Mouse (Mus musculus) layer of hippocampus, postnatal 10 days (tissue): ENCODE measurements around the gene Fbxl21. TPM values are rescaled to one million over a fixed set of nuclear protein-coding genes. Genes with fewer than 3 reads are reported as not detected.

Experiments used
- DNase-seq, 2 experiments: peaks; one replicate each; pipeline ENCODE4 v3.0.0; 2021; ENCODE audit warnings: low spot score in 2 of 2
- total RNA-seq, 2 experiments: library from RNA; stranded (reverse); gene quantifications; 2 replicates each; pipeline ENCODE4 v1.2.3; 2021

Fbxl21 gene
- total RNA-seq, 2 experiments from 2014 or later, result 3.6 to 5.5 TPM

GRCm38 (mm10) chr13:56529685-56530084, 7.4 kb downstream of the Fbxl21 start:
- no peak for DNase-seq

- DNase-seq, result no peak
These were observed 12.7 kb downstream of the Fbxl21 start for GRCm38 (mm10) chr13:56534931-56535330.

- DNase-seq, result no peak
These were observed 13.3 kb downstream of the Fbxl21 start for GRCm38 (mm10) chr13:56535570-56535969.

- DNase-seq, result no peak
These were observed 14.8 kb downstream of the Fbxl21 start for GRCm38 (mm10) chr13:56537026-56537425.

- DNase-seq, result peak; percentile 40 to 42
These were observed 17.6 kb downstream of the Fbxl21 start for GRCm38 (mm10) chr13:56539846-56540245.

GRCm38 (mm10) chr13:56543805-56544204, 21.5 kb downstream of the Fbxl21 start:
- DNase-seq, result no peak

GRCm38 (mm10) chr13:56544956-56545355, 22.7 kb downstream of the Fbxl21 start:
- DNase-seq, result no peak

- DNase-seq, result no peak
These were observed 26.1 kb downstream of the Fbxl21 start, which contains the start of gene Lect2 for GRCm38 (mm10) chr13:56548401-56548800. Gene Lect2 (minus strand): TSS chr13:56548502.

- DNase-seq, result no peak
These were observed 27.1 kb downstream of the Fbxl21 start for GRCm38 (mm10) chr13:56549364-56549763.

- DNase-seq, result no peak
These were observed 28.3 kb downstream of the Fbxl21 start for GRCm38 (mm10) chr13:56550574-56550973.

GRCm38 (mm10) chr13:56551661-56552060, 29.4 kb downstream of the Fbxl21 start:
- no peak for DNase-seq

GRCm38 (mm10) chr13:56553923-56554322, 31.7 kb downstream of the Fbxl21 start:
- no peak for DNase-seq

GRCm38 (mm10) chr13:56554409-56554808, 32.1 kb downstream of the Fbxl21 start:
- peak; percentile 24 to 37 for DNase-seq

GRCm38 (mm10) chr13:56555957-56556356, 33.7 kb downstream of the Fbxl21 start:
- DNase-seq, result peak; percentile 36 to 53

GRCm38 (mm10) chr13:56556701-56557100, 34.4 kb downstream of the Fbxl21 start:
- no peak for DNase-seq

- no peak for DNase-seq
These were observed 36.5 kb downstream of the Fbxl21 start for GRCm38 (mm10) chr13:56558811-56559210.

- DNase-seq, result no peak
These were observed 37.6 kb downstream of the Fbxl21 start for GRCm38 (mm10) chr13:56559841-56560370.

GRCm38 (mm10) chr13:56561129-56561528, 38.9 kb downstream of the Fbxl21 start:
- DNase-seq, result no peak

- peak; percentile 55 to 62 for DNase-seq
These were observed 40.8 kb downstream of the Fbxl21 start for GRCm38 (mm10) chr13:56563075-56563474.

GRCm38 (mm10) chr13:56566336-56566735, 44.1 kb downstream of the Fbxl21 start:
- no peak for DNase-seq

- DNase-seq, result no peak
These were observed 49.4 kb downstream of the Fbxl21 start for GRCm38 (mm10) chr13:56571645-56572044.

GRCm38 (mm10) chr13:56575074-56575473, 52.8 kb downstream of the Fbxl21 start:
- no peak for DNase-seq

- peak; percentile 75 to 76 for DNase-seq
These were observed 53.5 kb downstream of the Fbxl21 start for GRCm38 (mm10) chr13:56575701-56576321.
